Mouse (Mus musculus) right cerebral cortex, postnatal 25 days (tissue): ENCODE results near the gene Spata2.
A peak's percentile ranks its signal among the peaks of the same experiment; 100 is the strongest.

ENCODE experiments used
- DNase-seq: peaks from one replicate; pipeline ENCODE4 v3.0.0; 2022

Gene Spata2

GRCm38 (mm10) chr2:167492713-167493636, at the start of gene Spata2:
Spata2 (minus strand) TSS chr2:167492887.
- DNase-seq: peak; percentile 95

DNA sequence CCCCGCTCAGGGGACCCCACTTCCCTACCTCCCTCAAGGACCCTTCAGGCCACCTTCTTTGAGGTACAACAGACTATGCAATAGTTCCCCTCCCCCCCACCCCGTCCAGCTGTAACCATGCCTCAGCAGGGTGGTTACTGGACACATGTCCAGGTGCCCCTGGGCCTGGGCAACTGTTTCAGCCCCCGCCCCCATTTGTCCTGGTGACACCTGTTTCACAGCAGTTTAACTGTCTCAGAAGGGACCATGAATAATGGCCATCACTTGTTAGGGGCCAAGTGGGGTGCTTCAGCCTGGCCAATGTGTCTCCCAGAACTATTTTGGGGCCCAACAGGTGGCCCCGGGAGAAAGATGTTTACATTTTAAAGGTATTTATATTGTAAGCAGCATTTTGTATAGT, 49.7 kb upstream of the Spata2 start:
- no peak for DNase-seq

DNA sequence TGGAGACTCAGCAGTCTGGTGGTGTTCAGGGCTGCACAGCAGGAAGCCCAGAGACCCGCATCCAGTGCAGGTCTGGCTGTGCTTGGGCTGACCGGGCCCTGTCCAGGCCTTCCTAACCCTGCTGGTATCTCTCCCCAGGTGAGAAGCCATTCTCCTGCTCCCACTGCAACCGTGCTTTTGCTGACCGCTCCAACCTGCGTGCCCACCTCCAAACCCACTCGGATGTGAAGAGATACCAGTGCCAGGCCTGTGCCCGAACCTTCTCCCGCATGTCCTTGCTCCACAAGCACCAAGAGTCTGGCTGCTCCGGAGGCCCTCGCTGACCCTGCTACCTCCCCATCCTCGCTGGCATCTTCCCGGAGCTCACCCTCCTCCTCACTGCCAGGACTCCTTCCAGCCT, 49.1 kb upstream of the Spata2 start:
- DNase-seq: no peak

DNA sequence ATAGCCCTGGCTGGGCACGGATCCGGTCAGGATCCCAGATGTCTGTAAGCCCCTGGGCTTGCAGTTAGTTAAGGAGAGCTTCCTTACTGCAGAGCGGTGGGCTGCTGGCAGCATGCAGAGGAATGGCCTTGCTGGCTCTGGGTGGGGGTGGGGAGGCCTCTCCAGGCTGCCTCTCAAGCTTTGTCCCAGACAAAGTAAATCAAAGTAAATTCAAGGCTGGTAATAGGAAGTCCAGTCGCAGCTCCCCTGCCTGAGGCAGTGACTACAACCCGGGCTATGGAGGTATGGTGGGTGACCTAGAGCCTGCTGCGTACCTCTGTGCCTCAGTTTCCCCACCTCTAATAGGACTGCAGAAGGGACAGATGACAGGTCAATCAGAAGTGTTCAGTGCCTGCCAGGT, 48.6 kb upstream of the Spata2 start:
- no peak for DNase-seq

DNA sequence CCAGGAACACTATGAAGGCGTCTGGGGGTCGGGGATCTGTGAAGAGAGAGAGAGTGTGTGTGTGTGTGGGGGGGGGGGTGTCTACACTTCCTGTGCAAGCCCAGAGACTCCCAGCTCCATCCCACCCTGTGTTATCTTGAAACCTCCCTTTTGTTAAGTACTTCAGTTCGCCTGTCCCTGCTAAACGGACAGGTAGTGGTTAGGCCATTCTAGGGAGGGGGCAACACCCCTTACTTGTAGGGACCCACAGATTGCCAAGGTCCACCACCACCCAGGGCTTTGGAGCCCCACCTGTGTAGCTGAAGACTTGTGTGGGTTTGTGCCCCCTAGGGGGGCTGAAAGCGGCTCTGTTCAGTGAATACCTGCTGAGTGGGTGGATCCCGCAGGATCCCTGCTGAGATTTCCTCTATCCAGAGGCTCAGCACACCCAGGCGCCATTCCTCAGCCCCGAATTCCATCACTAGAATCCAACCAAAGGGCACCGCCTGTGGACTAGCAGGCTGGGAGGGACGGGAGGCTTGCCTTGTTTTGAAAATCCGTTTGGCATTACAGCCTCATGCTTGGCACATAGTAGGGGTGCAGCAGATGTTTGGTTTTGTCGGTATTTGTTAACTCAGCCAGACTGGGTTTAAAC, 47.9 kb upstream of the Spata2 start:
- no peak for DNase-seq

- DNase-seq: no peak
Measured at GRCm38 (mm10) chr2:167539536-167540476, 47.1 kb upstream of the Spata2 start.

GRCm38 (mm10) chr2:167538671-167539306, 46.1 kb upstream of the Spata2 start:
- DNase-seq: no peak

DNA sequence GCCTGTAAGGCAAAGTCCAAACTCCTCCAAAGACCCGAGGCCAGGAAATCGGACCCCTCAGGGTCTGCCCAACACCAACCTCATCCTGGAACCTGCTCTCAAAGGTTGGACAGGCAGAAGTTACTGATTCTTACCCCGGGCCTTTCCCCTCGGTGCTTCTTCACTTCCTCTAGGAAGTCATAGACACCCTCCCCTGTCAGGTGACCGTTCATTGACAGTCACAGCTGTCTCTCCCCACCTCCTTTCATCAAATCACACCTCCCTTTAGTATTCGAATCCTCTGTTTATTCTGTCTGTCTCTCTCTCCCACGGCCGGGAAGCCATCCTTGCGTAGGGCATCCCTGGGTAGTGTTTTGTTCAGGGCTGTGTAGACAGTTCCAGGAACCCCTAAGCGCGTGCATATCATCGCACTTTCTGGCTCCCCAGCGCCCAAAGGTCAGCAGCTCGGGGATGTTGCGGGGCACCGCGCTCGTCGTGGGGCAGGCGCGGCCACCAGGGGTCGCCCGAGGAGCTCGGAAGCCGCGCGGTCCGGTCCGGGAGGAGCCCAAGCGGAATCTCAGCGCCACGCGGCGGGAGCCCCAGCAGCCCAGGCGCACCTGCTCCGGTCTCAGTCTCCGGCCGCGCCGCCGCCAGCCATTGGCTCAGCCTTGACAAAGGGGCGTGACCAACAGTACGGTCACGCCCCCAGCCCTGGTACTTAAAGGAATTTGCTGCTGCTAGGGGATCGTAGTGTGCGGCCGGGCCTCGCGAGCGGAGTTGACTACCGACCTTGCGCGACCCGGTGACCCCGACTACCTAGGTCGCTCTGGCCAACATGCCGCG, 45.0 kb upstream of the Spata2 start, which contains the start of gene Snai1:
Snai1 (plus strand) TSS at position 720 of the 822 bp plus-strand sequence.
- peak; percentile 76 for DNase-seq

DNA sequence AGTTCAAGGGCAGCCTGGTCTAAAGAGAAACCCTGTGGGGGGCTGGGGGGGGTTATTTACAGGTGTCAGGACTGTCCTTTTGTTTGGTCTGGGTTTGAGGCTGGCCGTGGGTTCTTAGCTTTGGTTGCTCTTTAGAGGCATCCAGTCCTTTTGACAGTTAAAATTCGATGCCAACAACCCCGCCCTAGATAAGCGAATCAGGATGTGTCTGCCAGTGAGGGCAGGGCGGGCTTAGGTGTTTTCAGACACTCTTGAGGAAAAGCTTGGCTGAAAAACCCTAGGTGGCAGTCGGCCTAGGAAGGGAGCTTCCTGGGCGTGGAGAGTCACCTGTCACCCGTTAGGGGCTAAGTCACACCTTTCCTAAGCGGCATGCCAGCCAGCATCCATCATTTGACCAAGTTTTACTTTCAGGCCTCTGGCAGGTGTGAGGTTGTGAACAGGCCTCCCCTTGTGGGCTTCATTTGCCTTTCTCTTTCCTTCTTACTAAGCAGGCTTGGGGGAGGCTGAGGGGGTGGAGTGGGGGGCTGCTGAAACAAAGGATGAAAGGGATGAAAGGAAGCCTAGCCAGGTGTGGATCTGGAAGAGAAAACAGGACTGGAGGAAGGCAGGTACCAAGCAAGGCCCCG, 43.7 kb upstream of the Spata2 start:
- DNase-seq: no peak

- DNase-seq: no peak
Measured at GRCm38 (mm10) chr2:167533880-167534279, 41.2 kb upstream of the Spata2 start.

DNA sequence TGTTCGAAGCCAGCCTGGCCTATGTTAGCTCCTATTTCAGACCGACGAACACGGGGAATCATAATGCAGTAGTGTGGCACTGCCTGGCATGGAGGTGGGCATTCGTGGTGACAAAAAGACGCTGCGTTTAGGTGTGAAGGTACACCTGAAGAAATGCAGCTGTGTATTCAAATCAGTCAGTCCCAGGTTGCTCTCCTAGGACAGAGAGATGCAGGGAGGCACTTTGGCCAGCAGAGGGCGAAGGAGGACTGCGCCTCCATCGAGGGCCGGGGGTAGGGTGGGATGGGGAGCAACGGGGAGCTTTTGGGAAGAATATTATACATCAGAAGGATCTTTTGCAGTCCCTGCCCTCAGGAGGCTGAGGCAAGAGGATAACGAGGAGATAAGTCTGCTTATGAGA, 39.4 kb upstream of the Spata2 start:
- no peak for DNase-seq

DNA sequence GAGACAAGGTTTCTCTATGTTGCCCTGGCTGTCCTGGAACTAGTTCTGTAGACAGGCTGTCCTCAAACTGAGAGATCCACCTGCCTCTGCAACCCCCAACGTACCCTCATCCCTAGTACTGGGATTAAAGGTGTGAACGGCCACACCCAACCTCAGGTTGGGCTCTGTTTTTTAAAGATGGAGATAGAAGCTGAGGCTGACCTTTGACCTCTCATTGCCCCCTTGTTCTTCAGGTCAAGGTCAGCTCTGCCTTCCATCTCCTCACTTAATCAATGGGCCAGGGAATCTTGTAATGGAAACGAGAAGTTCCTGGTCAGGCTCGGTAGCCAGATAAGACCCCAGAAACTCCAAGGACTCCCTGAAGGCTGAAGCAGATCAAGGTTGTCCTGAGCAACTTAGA, 37.8 kb upstream of the Spata2 start:
- no peak for DNase-seq

DNA sequence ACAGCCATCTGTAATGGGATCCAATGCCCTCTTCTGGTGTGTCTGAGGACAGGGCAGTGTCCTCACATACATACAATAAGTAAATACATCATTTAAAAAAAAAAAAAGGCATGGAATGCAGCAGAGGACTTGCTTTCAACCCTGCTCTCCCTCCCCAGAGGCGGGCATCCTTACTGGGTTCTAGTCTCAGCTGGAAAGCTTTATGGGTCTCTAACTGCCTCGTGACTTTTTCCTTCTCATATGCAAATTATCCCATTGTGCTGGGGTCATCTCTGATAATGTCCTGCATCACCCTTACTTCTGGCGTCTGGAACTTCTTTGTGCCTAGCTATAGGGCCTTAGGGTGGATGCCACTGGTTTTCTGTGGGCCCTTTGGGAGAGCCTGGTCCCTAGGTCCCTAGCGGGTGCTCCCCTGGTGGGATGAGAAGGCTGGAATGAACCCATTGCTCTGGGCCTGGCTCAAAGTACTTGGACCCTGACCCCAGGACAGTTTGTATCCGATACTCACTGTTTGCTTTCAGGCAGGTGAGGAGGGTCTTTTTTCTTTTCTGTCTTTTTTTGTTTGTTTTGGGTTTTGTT, 37.3 kb upstream of the Spata2 start:
- no peak for DNase-seq

GRCm38 (mm10) chr2:167528278-167528677, 35.6 kb upstream of the Spata2 start:
- DNase-seq: peak; percentile 27

- DNase-seq: no peak
Measured at GRCm38 (mm10) chr2:167519606-167520252, 27.0 kb upstream of the Spata2 start.

- no peak for DNase-seq
Measured at GRCm38 (mm10) chr2:167515688-167516087, 23.0 kb upstream of the Spata2 start.

- DNase-seq: no peak
Measured at GRCm38 (mm10) chr2:167514641-167515040, 22.0 kb upstream of the Spata2 start.

- no peak for DNase-seq
Measured at GRCm38 (mm10) chr2:167512970-167513369, 20.3 kb upstream of the Spata2 start.

GRCm38 (mm10) chr2:167512365-167512764, 19.7 kb upstream of the Spata2 start:
- no peak for DNase-seq

- no peak for DNase-seq
Measured at GRCm38 (mm10) chr2:167510485-167510884, 17.8 kb upstream of the Spata2 start.
